Mouse (Mus musculus): ENCODE results near the gene Nras. TPM values are rescaled to one million over a fixed set of nuclear protein-coding genes. Genes with fewer than 3 reads are reported as not detected.

Gene Nras
- polyA plus RNA-seq, 1 experiment from 2014 or later: 159 TPM

DNA sequence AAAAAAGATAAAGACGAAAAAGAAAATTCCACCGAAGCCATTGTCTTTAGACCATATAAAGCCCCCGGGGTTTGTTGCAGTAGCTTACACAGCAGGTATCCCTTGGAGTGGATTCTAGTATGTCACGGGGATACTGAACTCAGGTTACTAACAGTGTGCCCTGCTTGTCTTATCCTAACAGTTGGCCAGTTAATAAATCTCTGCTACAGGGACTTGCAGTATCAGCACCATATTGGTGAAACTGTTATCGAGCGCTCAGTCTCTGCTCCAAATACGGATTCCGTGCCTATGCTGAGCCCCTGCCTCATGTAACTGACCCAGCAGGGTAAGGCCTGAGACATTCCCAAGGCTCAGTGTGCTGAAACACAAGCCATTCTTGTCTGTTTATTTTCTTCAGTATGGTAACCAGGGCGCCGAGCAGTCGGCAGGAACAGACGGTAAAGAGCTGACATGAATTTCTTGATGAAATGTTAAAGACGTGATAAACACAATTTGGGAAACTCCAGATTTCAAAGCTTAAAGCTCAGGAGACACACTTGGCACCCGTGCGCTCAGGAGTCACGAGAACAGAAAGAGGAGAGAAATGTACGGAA, 23.9 kb downstream of the Nras start:
- ATAC-seq (ENCODE audit: low FRiP score) (no peak), DNase-seq (ENCODE audit: low spot score, missing footprints) (no peak)
- Histone ChIP-seq H3K4me3 (ENCODE audit: low read depth, low read length) (no peak overlapping the region), H3K4me1 (ENCODE audit: control insufficient read depth, insufficient read depth, low read length) (no peaks in the 10 kb centered on the region), H3K27me3 (ENCODE audit: control insufficient read depth, insufficient read depth, low read length) (no peaks in the 10 kb centered on the region), H3K36me3 (ENCODE audit: control insufficient read depth, insufficient read depth, low read length) (no peaks in the 10 kb centered on the region), H3K9ac (ENCODE audit: low read length) (no peak overlapping the region), H3K4me2 (no peak overlapping the region), H3K9me3 (ENCODE audit: control insufficient read depth, low read length) (no peaks in the 10 kb centered on the region), H3K27ac (ENCODE audit: low read depth, low read length) (no peak overlapping the region)
- 84% methylated on average over 17 of the region's 17 CpGs for WGBS

DNA sequence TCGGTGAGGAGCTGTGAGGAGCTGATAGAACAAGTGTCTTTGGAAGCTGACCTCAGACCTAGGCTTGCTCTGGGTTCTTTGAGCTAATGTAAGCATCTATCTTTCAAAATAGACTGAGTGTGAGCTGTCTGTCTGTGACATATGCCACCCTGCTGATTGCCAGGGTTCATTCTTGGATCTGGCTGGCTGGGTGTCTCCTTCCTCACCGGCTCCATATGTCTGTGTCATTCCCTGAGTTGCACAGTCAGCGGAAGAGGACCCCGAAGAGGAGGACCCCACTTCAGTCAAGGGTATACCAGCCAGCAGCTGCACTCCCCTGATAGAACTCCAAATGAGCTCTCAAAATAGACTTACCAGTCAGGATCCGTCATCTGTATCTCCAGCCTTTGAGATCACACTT, 24.7 kb downstream of the Nras start:
- 91% methylated on average over 5 of the region's 5 CpGs for WGBS
- Histone ChIP-seq H3K4me1 (ENCODE audit: control insufficient read depth, insufficient read depth, low read length) (no peaks in the 10 kb centered on the region), H3K4me3 (ENCODE audit: low read depth, low read length) (no peak overlapping the region), H3K27ac (ENCODE audit: low read depth, low read length) (no peak overlapping the region), H3K9me3 (ENCODE audit: control insufficient read depth, low read length) (no peaks in the 10 kb centered on the region), H3K4me2 (no peak overlapping the region), H3K36me3 (ENCODE audit: control insufficient read depth, insufficient read depth, low read length) (no peaks in the 10 kb centered on the region), H3K27me3 (ENCODE audit: control insufficient read depth, insufficient read depth, low read length) (no peaks in the 10 kb centered on the region), H3K9ac (ENCODE audit: low read length) (no peak overlapping the region)
- ATAC-seq (ENCODE audit: low FRiP score) (no peak), DNase-seq (ENCODE audit: low spot score, missing footprints) (no peak)

DNA sequence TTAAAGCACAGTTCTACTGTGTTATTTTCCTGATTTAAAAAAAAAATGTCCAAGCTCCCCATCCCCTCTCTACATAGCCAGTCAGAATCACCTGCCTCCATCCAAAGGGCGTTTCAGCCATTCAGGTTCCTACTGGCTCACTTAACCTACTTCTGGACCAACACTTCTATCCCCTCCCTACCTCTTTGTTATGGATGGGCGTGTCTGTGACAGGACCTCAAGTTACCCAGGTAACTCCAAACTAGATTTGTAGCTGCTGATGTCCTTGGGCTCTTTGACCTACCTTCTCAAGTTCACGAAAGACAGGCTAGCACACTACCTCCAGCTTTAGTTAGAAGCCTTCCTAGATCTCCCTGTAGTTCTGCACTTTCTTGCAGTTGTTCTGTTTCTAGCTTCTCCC, 27.9 kb downstream of the Nras start:
- no peak for DNase-seq (ENCODE audit: low spot score, missing footprints)
- WGBS: 79% methylated on average over 3 of the region's 3 CpGs
- H3K9me3 ChIP-seq (ENCODE audit: control insufficient read depth, low read length): no peaks in the 10 kb centered on the region
- no peaks in the 10 kb centered on the region for H3K27me3 ChIP-seq (ENCODE audit: control insufficient read depth, insufficient read depth, low read length)
- H3K4me3 ChIP-seq (ENCODE audit: low read depth, low read length): no peak overlapping the region
- H3K9ac ChIP-seq (ENCODE audit: low read length): no peak overlapping the region
- no peak overlapping the region for H3K27ac ChIP-seq (ENCODE audit: low read depth, low read length)
- H3K4me2 ChIP-seq: no peak overlapping the region
- ATAC-seq (ENCODE audit: low FRiP score): no peak
- no peaks in the 10 kb centered on the region for H3K36me3 ChIP-seq (ENCODE audit: control insufficient read depth, insufficient read depth, low read length)
- H3K4me1 ChIP-seq (ENCODE audit: control insufficient read depth, insufficient read depth, low read length): no peaks in the 10 kb centered on the region

DNA sequence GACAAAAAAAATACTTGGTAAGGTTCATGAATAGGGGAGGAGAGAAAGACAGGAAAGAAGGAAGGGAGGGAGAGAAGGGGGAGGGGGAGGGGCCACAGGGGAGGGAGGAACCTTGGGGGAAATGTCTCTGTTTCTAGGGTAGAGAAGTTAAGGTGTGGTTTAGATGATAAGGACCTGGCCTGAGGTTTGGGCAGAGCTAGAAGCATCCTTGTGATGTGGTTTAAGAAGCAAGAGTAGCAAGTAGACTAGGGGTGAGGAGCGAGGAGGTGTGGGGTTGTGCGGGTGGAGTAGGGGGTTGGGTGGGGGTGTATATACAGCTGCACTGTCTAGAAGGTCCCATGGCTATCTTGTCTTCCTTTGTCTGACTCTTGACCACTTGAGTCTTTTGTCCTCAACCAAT, 33.7 kb downstream of the Nras start:
- no peak overlapping the region for H3K4me2 ChIP-seq
- 95% methylated on average over 2 of the region's 2 CpGs for WGBS
- no peaks in the 10 kb centered on the region for H3K4me1 ChIP-seq (ENCODE audit: control insufficient read depth, insufficient read depth, low read length)
- H3K27me3 ChIP-seq (ENCODE audit: control insufficient read depth, insufficient read depth, low read length): no peaks in the 10 kb centered on the region
- no peak overlapping the region for H3K9ac ChIP-seq (ENCODE audit: low read length)
- H3K27ac ChIP-seq (ENCODE audit: low read depth, low read length): no peak overlapping the region
- no peak for DNase-seq (ENCODE audit: low spot score, missing footprints)
- H3K36me3 ChIP-seq (ENCODE audit: control insufficient read depth, insufficient read depth, low read length): no peaks in the 10 kb centered on the region
- no peaks in the 10 kb centered on the region for H3K9me3 ChIP-seq (ENCODE audit: control insufficient read depth, low read length)
- no peak overlapping the region for H3K4me3 ChIP-seq (ENCODE audit: low read depth, low read length)
- no peak for ATAC-seq (ENCODE audit: low FRiP score)

- H3K4me3 ChIP-seq (ENCODE audit: low read depth, low read length): no peak overlapping the region
- no peak for ATAC-seq (ENCODE audit: low FRiP score)
- no peaks in the 10 kb centered on the region for H3K36me3 ChIP-seq (ENCODE audit: control insufficient read depth, insufficient read depth, low read length)
Observed at GRCm38 (mm10) chr3:103098662-103099061, 40.6 kb downstream of the Nras start.

DNA sequence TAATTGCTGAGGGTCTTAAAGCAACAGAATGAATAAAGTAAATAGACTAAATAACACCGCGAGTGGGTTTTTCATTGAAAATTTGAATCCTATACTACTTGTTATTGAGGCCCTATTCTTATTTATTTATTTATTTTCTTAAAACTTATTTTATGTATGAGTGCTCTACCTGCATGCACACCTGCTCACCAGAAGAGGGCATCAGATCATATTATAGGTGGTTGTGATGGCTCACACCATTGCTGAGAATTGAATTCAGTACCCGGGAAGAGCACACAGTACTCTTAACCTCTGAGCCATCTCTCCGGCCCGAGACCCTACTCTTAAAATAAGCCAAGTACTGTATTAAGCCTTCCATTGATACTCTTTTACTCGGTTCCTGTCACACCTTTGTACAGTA, 41.6 kb downstream of the Nras start:
- Histone ChIP-seq H3K9me3 (ENCODE audit: control insufficient read depth, low read length) (no peaks in the 10 kb centered on the region), H3K27ac (ENCODE audit: low read depth, low read length) (no peak overlapping the region), H3K4me3 (ENCODE audit: low read depth, low read length) (no peak overlapping the region), H3K9ac (ENCODE audit: low read length) (no peak overlapping the region), H3K27me3 (ENCODE audit: control insufficient read depth, insufficient read depth, low read length) (peaks cover 18% of the 10 kb centered on the region), H3K4me2 (no peak overlapping the region), H3K4me1 (ENCODE audit: control insufficient read depth, insufficient read depth, low read length) (peaks cover 8% of the 10 kb centered on the region; the same call in 1 of the 2 replicates), H3K36me3 (ENCODE audit: control insufficient read depth, insufficient read depth, low read length) (no peaks in the 10 kb centered on the region)
- DNase-seq (ENCODE audit: low spot score, missing footprints) (no peak), ATAC-seq (ENCODE audit: low FRiP score) (no peak)
- WGBS: 88% methylated on average over 6 of the region's 6 CpGs

More at GRCm38 (mm10) chr3:103098662-103099061, 40.6 kb downstream of the Nras start:
- H3K4me1 ChIP-seq (ENCODE audit: control insufficient read depth, insufficient read depth, low read length): peaks cover 8% of the 10 kb centered on the region; the same call in 1 of the 2 replicates
- H3K27ac ChIP-seq (ENCODE audit: low read depth, low read length): no peak overlapping the region
- no peak overlapping the region for H3K9ac ChIP-seq (ENCODE audit: low read length)
- 83% methylated on average over 23 of the region's 23 CpGs for WGBS
- H3K27me3 ChIP-seq (ENCODE audit: control insufficient read depth, insufficient read depth, low read length): peaks cover 13% of the 10 kb centered on the region
- no peak overlapping the region for H3K4me2 ChIP-seq
- H3K9me3 ChIP-seq (ENCODE audit: control insufficient read depth, low read length): no peaks in the 10 kb centered on the region
- no peak for DNase-seq (ENCODE audit: low spot score, missing footprints)

DNA sequence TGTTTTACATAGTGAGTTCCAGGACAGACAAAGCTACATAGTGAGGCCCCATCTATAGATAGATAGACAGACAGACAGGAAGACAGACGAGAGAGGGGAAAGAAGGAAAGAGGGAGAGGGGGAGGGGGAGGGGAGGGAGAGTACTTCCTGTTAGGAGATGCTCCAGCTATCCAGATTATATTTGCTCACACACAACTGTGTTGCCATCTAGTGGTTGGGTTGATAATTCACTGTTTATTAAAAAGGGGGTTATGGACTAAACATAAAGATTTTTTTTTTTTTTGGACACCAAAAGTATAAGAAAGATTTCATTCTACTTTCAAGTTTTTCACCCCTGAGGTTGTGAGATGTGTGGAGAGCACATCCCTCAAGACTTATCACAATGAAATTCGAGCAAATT, 42.6 kb downstream of the Nras start:
- 76% methylated on average over 2 of the region's 2 CpGs for WGBS
- no peak overlapping the region for H3K27ac ChIP-seq (ENCODE audit: low read depth, low read length)
- H3K9ac ChIP-seq (ENCODE audit: low read length): no peak overlapping the region
- H3K36me3 ChIP-seq (ENCODE audit: control insufficient read depth, insufficient read depth, low read length): no peaks in the 10 kb centered on the region
- no peak overlapping the region for H3K4me3 ChIP-seq (ENCODE audit: low read depth, low read length)
- no peak overlapping the region for H3K4me2 ChIP-seq
- peaks cover 18% of the 10 kb centered on the region for H3K27me3 ChIP-seq (ENCODE audit: control insufficient read depth, insufficient read depth, low read length)
- H3K9me3 ChIP-seq (ENCODE audit: control insufficient read depth, low read length): no peaks in the 10 kb centered on the region
- DNase-seq (ENCODE audit: low spot score, missing footprints) (no peak), ATAC-seq (ENCODE audit: low FRiP score) (no peak)
- H3K4me1 ChIP-seq (ENCODE audit: control insufficient read depth, insufficient read depth, low read length): peaks cover 8% of the 10 kb centered on the region; the same call in 1 of the 2 replicates

- Histone ChIP-seq H3K27me3 (ENCODE audit: control insufficient read depth, insufficient read depth, low read length) (peaks cover 18% of the 10 kb centered on the region), H3K4me3 (ENCODE audit: low read depth, low read length) (no peak overlapping the region), H3K4me2 (no peak overlapping the region), H3K36me3 (ENCODE audit: control insufficient read depth, insufficient read depth, low read length) (no peaks in the 10 kb centered on the region), H3K27ac (ENCODE audit: low read depth, low read length) (no peak overlapping the region), H3K4me1 (ENCODE audit: control insufficient read depth, insufficient read depth, low read length) (peaks cover 8% of the 10 kb centered on the region; the same call in 1 of the 2 replicates), H3K9ac (ENCODE audit: low read length) (no peak overlapping the region), H3K9me3 (ENCODE audit: control insufficient read depth, low read length) (no peaks in the 10 kb centered on the region)
- DNase-seq (ENCODE audit: low spot score, missing footprints): no peak
- ATAC-seq (ENCODE audit: low FRiP score): no peak
- WGBS: 69% methylated on average over 5 of the region's 5 CpGs
Observed at GRCm38 (mm10) chr3:103101194-103101593, 43.1 kb downstream of the Nras start.

DNA sequence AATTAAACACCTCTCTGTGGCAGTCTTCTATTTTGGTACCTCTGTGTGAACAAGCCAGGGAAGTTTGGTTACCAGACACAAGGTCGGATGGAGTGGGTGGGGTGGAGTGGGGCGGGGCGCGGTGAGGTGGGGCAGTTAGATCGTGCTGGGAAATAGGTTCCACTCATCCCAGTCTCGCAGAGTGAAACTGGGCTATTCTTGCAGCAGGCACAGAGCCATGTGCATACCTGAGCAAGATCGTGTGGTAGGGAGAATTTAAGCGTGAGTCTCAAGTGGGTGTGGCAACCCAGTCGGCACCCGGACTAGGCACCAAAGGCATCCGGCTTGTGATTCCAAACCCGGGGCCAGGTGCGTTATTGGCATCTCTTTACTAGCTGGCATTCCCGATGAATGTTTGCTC, 43.8 kb downstream of the Nras start:
- H3K4me3 ChIP-seq (ENCODE audit: low read depth, low read length): peak overlapping the region; percentile 58
- H3K9me3 ChIP-seq (ENCODE audit: control insufficient read depth, low read length): no peaks in the 10 kb centered on the region
- H3K9ac ChIP-seq (ENCODE audit: low read length): peak overlapping the region; percentile 51; the same call in 1 of the 2 replicates
- 3% methylated on average over 14 of the region's 14 CpGs for WGBS
- no peak for DNase-seq (ENCODE audit: low spot score, missing footprints)
- H3K27me3 ChIP-seq (ENCODE audit: control insufficient read depth, insufficient read depth, low read length): peaks cover 18% of the 10 kb centered on the region
- ATAC-seq (ENCODE audit: low FRiP score): peak; percentile 40; the same call in 1 of the 2 replicates
- peak overlapping the region; percentile 94 for H3K4me2 ChIP-seq
- H3K4me1 ChIP-seq (ENCODE audit: control insufficient read depth, insufficient read depth, low read length): peaks cover 8% of the 10 kb centered on the region; the same call in 1 of the 2 replicates
- H3K27ac ChIP-seq (ENCODE audit: low read depth, low read length): no peak overlapping the region
- no peaks in the 10 kb centered on the region for H3K36me3 ChIP-seq (ENCODE audit: control insufficient read depth, insufficient read depth, low read length)

Measured in midbrain, embryonic 11.5 days (tissue).